ENCODE assay signal across 29 mouse cellular contexts in the genomic region with DNA sequence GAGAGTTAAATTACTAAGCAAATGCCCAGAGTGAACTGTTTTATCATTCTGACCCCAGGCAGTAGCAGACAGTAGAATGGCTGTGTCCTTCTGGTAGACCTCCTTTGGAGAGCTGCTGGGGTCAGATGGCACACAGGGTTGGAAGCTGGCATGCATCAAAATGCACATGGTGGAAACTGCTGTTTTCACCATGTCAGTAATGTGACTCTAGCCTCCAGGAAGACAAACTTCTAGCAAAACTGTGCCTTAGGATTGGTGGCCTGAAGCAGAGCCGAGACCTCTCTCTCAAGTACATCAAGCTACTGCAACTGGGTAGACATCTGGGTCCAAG.
DNase-seq lines count a peak whose midpoint lies in the region; ATAC-seq and TF ChIP-seq lines count a peak whose summit lies in the region.
"Had no signal": no experiment of that assay in that cellular context is flagged by ENCODE, and none has a peak within 500 bp of the region (broad histone marks: within the 10 kb centered on the region; RNA-seq: fewer than 3 reads in every experiment).

No protein-coding gene starts in this region.

- TF ChIP-seq CTCF in layer of hippocampus, adult 2 months (conservative IDR thresholded peaks at IDR 0.05): no peak

- H3K9ac ChIP-seq in limb, embryonic 11.5 days (ENCODE audit: low read length): no peak overlapping the region
- H3K9ac ChIP-seq: forebrain, embryonic 12.5 days; forebrain, postnatal 0 days; heart, embryonic 12.5 days; intestine, embryonic 15.5 days; liver, embryonic 15.5 days; lung, embryonic 14.5 days; neural tube, embryonic 13.5 days had no signal

- peak; percentile 21 for DNase-seq in embryo, embryonic 10.5 days (ENCODE audit: low spot score)
- DNase-seq in embryo, embryonic 11 days: no peak
- no peak for DNase-seq in layer of hippocampus, adult 2 months (ENCODE audit: low spot score in 2 of 2)
- no peak for DNase-seq in layer of hippocampus, postnatal 36 days
- DNase-seq in limb, embryonic 11.5 days (ENCODE audit: low spot score): peak; percentile 31
- no peak for DNase-seq in Muller cell, postnatal 12 days (ENCODE audit: inconsistent ontology term)
- DNase-seq in left cerebral cortex, adult 8-10 months (ENCODE audit: low spot score in 2 of 2): no peak
- DNase-seq: adrenal gland, postnatal 14 days; cerebellum, adult 11-12 months; cerebellum, adult 9-11 months; gastrocnemius, postnatal 14 days; heart, adult 18-20 months; heart, postnatal 4 days; kidney, adult 2 months; kidney, postnatal 36 days; liver; lung, embryonic 14.5 days; lung, postnatal 14 days had no signal

- no peaks in the 10 kb centered on the region for H3K36me3 ChIP-seq in limb, embryonic 11.5 days (ENCODE audit: control insufficient read depth, insufficient read depth, low read length)
- H3K36me3 ChIP-seq: forebrain, embryonic 12.5 days; G1E; heart, embryonic 12.5 days; intestine, embryonic 15.5 days; liver, embryonic 15.5 days; neural tube, embryonic 13.5 days had no signal

- WGBS in limb, embryonic 11.5 days: 75% methylated on average over 1 of the region's 1 CpGs

- 0 out of 2 replicates have a peak, but pooled peaks cover 4% of the 10 kb centered on the region for H3K4me1 ChIP-seq in limb, embryonic 11.5 days (ENCODE audit: control insufficient read depth, insufficient read depth, low read length)
- H3K4me1 ChIP-seq: forebrain, embryonic 12.5 days; heart, embryonic 12.5 days; intestine, embryonic 15.5 days; liver, embryonic 15.5 days; neural tube, embryonic 13.5 days had no signal

- H3K4me3 ChIP-seq in layer of hippocampus, adult 2 months: no peak overlapping the region
- no peak overlapping the region for H3K4me3 ChIP-seq in limb, embryonic 11.5 days (ENCODE audit: low read depth, low read length)
- H3K4me3 ChIP-seq: forebrain, embryonic 12.5 days; heart, embryonic 12.5 days; intestine, embryonic 15.5 days; liver, embryonic 15.5 days; neural tube, embryonic 13.5 days had no signal

- H3K27ac ChIP-seq in layer of hippocampus, adult 2 months: peak overlapping the region; percentile 82
- no peak overlapping the region for H3K27ac ChIP-seq in limb, embryonic 11.5 days (replicated peaks; ENCODE audit: low read depth, low read length)
- H3K27ac ChIP-seq: forebrain, embryonic 12.5 days; hindbrain, postnatal 0 days; intestine, embryonic 15.5 days; liver, embryonic 15.5 days; neural tube, embryonic 13.5 days had no signal

- ATAC-seq in limb, embryonic 11.5 days (ENCODE audit: insufficient number of reproducible peaks, low FRiP score, low TSS enrichment, low read depth): no peak
- no peak for ATAC-seq in megakaryocyte progenitor cell, adult 5-6 weeks (replicated peaks; ENCODE audit: poor library complexity)
- ATAC-seq: hindbrain, postnatal 0 days; intestine, embryonic 15.5 days; Patski had no signal

- no peak overlapping the region for H3K4me2 ChIP-seq in limb, embryonic 11.5 days (ENCODE audit: low read depth, severe bottlenecking)
- H3K4me2 ChIP-seq: forebrain, embryonic 12.5 days; heart, embryonic 12.5 days; intestine, embryonic 15.5 days; liver, embryonic 15.5 days; lung, embryonic 14.5 days; midbrain, embryonic 11.5 days; neural tube, embryonic 13.5 days had no signal

- H3K27me3 ChIP-seq in limb, embryonic 11.5 days (ENCODE audit: control insufficient read depth, insufficient read depth, low read length): no peaks in the 10 kb centered on the region
- H3K27me3 ChIP-seq: forebrain, embryonic 12.5 days; heart, embryonic 12.5 days; intestine, embryonic 15.5 days; liver, embryonic 15.5 days; neural tube, embryonic 13.5 days had no signal

- H3K9me3 ChIP-seq in limb, embryonic 11.5 days (ENCODE audit: control insufficient read depth, low read length): no peaks in the 10 kb centered on the region
- H3K9me3 ChIP-seq: forebrain, embryonic 12.5 days; G1E; heart, embryonic 12.5 days; intestine, embryonic 15.5 days; liver, embryonic 15.5 days; neural tube, embryonic 13.5 days had no signal

Comparison
In these comparisons a context has a peak if more than half of its experiments do, and no peak if none do; other contexts are left out.
1. DNase-seq: peak in embryo, embryonic 10.5 days (single experiment) and limb, embryonic 11.5 days (single experiment); none in embryo, embryonic 11 days (single experiment), layer of hippocampus, adult 2 months (0 of 2), layer of hippocampus, postnatal 36 days (0 of 2), Muller cell, postnatal 12 days (single experiment) and left cerebral cortex, adult 8-10 months (0 of 2).